Mouse (Mus musculus) heart, adult 2 months (tissue): ENCODE data around the gene Olfr316.

ENCODE experiments used
- CTCF ChIP-seq: fragments of 200-600 bp; IDR thresholded peaks from 2 replicates; pipeline ENCODE4 v1.8.1; 2022; ENCODE audit warnings: antibody characterized with exemption, mild to moderate bottlenecking, moderate library complexity
- EP300 ChIP-seq: fragments of 200-500 bp; IDR thresholded peaks from 2 replicates; pipeline ENCODE4 v1.6.1; 2011; ENCODE audit warnings: low read depth, low read length, control low read depth; ENCODE audit not compliant: insufficient read depth
- POLR2A ChIP-seq: fragments of 200-500 bp; IDR thresholded peaks from 2 replicates; pipeline ENCODE4 v1.6.1; 2011; ENCODE audit warnings: mild to moderate bottlenecking, low read depth, low read length, control low read depth; ENCODE audit not compliant: insufficient read depth

DNA sequence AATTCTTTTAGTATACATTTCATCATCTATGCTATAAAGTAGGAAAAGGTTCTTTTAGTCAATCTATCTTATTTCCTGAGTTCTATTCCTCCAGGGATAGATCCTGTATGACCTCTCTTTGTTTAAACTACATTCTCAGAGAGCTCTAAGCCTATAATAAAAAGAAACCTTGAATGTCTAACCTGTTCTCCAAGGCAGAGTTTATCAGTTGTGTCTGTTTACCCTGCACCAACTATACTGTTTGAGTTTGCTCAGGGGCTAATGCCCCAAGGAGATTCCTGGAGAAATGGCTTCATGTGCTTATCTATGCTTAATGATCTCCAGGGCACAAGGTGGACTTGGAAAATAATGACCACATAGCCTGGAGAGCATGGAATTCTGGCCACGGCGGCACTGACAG is 51.9 kb downstream of the Olfr316 start:
- TF ChIP-seq CTCF (no peak), POLR2A (no peak), EP300 (no peak)
